Mouse (Mus musculus): Measurements from ENCODE around the gene Tent5b.

Gene Tent5b

GRCm38 (mm10) chr4:133469122-133469521 is 10.8 kb upstream of the Tent5b start:
- in situ Hi-C loops (cut with MboI, MseI), result no loop called here

- in situ Hi-C loops (cut with MboI, MseI), result no loop called here
These were observed 8.7 kb upstream of the Tent5b start for GRCm38 (mm10) chr4:133471135-133471821.

- in situ Hi-C loops (cut with MboI, MseI), result no loop called here
These were observed 6.1 kb upstream of the Tent5b start for GRCm38 (mm10) chr4:133473833-133474232.

- in situ Hi-C loops (cut with MboI, MseI), result no loop called here
These were observed 229 bp downstream of the Tent5b start for GRCm38 (mm10) chr4:133480185-133480537.

GRCm38 (mm10) chr4:133480754-133481153 is 822 bp downstream of the Tent5b start:
- in situ Hi-C loops (cut with MboI, MseI), result no loop called here

GRCm38 (mm10) chr4:133481488-133481887 is 1.6 kb downstream of the Tent5b start:
- in situ Hi-C loops (cut with MboI, MseI), result no loop called here

- in situ Hi-C loops (cut with MboI, MseI), result no loop called here
These were observed 2.5 kb downstream of the Tent5b start for GRCm38 (mm10) chr4:133482479-133482878.

GRCm38 (mm10) chr4:133484266-133485025 is 4.5 kb downstream of the Tent5b start:
- in situ Hi-C loops (cut with MboI, MseI), result no loop called here

GRCm38 (mm10) chr4:133485691-133486425 is 5.9 kb downstream of the Tent5b start:
- in situ Hi-C loops (cut with MboI, MseI), result no loop called here

GRCm38 (mm10) chr4:133486673-133487357 is 6.9 kb downstream of the Tent5b start:
- in situ Hi-C loops (cut with MboI, MseI), result no loop called here

- in situ Hi-C loops (cut with MboI, MseI), result no loop called here
These were observed 8.9 kb downstream of the Tent5b start for GRCm38 (mm10) chr4:133488619-133489392.

GRCm38 (mm10) chr4:133489489-133490245 is 9.7 kb downstream of the Tent5b start:
- in situ Hi-C loops (cut with MboI, MseI), result no loop called here

GRCm38 (mm10) chr4:133491800-133492199 is 11.9 kb downstream of the Tent5b start:
- in situ Hi-C loops (cut with MboI, MseI), result no loop called here

GRCm38 (mm10) chr4:133493895-133494294 is 14.0 kb downstream of the Tent5b start:
- in situ Hi-C loops (cut with MboI, MseI), result no loop called here

- in situ Hi-C loops (cut with MboI, MseI), result no loop called here
These were observed 14.5 kb downstream of the Tent5b start for GRCm38 (mm10) chr4:133494432-133494831.

GRCm38 (mm10) chr4:133494867-133495266 is 14.9 kb downstream of the Tent5b start:
- in situ Hi-C loops (cut with MboI, MseI), result no loop called here

- in situ Hi-C loops (cut with MboI, MseI), result no loop called here
These were observed 15.8 kb downstream of the Tent5b start for GRCm38 (mm10) chr4:133495711-133496110.

- in situ Hi-C loops (cut with MboI, MseI), result no loop called here
These were observed 17.0 kb downstream of the Tent5b start for GRCm38 (mm10) chr4:133496738-133497445.

GRCm38 (mm10) chr4:133497461-133498159 is 17.7 kb downstream of the Tent5b start:
- in situ Hi-C loops (cut with MboI, MseI), result no loop called here
